Mouse (Mus musculus) ES-E14 (cell line): ENCODE measurements around the gene Agap1. TPM values are rescaled to one million over a fixed set of nuclear protein-coding genes. Genes with fewer than 3 reads are reported as not detected.

Experiments used
- DNase-seq: peaks from one replicate; pipeline ENCODE4 v3.0.0-alpha.2; 2013; ENCODE audit warnings: low read depth, low spot score
- H3K27ac ChIP-seq: 2 replicates; pipeline ENCODE4 v1.5.1; 2012; ENCODE audit warnings: low read depth, mild to moderate bottlenecking, low read length, moderate library complexity, mixed read lengths; ENCODE audit not compliant: poor library complexity, insufficient read depth, severe bottlenecking
- H3K36me3 ChIP-seq: 2 replicates; pipeline ENCODE4 v1.6.1; 2012; ENCODE audit warnings: mild to moderate bottlenecking, low read length, moderate library complexity, mixed read lengths; ENCODE audit not compliant: control insufficient read depth, poor library complexity, insufficient read depth, severe bottlenecking
- H3K4me1 ChIP-seq, 2 experiments: fragments of 150-350 bp in 1 of 2; sonication (generic) in 1 of 2; 2 replicates each; pipeline ENCODE4 v1.6.1; 2012; ENCODE audit warnings: low read length in 2 of 2, mild to moderate bottlenecking in 1 of 2, mixed read lengths in 1 of 2; ENCODE audit not compliant: control insufficient read depth in 2 of 2, insufficient read depth in 2 of 2, poor library complexity in 1 of 2
- H3K4me3 ChIP-seq, 2 experiments: fragments of 150-350 bp in 1 of 2; sonication (generic) in 1 of 2; 2 replicates each; pipeline ENCODE4 v1.5.1; 2012; ENCODE audit warnings: low read length in 2 of 2, low read depth in 1 of 2, mild to moderate bottlenecking in 1 of 2, mixed read lengths in 1 of 2; ENCODE audit not compliant: insufficient read depth in 1 of 2, poor library complexity in 1 of 2, severe bottlenecking in 1 of 2
- H3K9ac ChIP-seq: 2 replicates; pipeline ENCODE4 v1.6.1; 2012; ENCODE audit warnings: low read depth, mild to moderate bottlenecking, low read length, mixed read lengths; ENCODE audit not compliant: poor library complexity, insufficient read depth, severe bottlenecking
- H3K9me3 ChIP-seq: fragments of 150-350 bp; sonication (generic); 2 replicates; pipeline ENCODE4 v1.6.1; 2012; ENCODE audit warnings: low read depth, mild to moderate bottlenecking, low read length; ENCODE audit not compliant: control insufficient read depth, insufficient read depth
- CHD2 ChIP-seq: IDR thresholded peaks from 2 replicates; pipeline ENCODE4 v1.6.1; 2014; ENCODE audit warnings: mild to moderate bottlenecking, low read depth, low read length, inconsistent platforms
- HCFC1 ChIP-seq: IDR thresholded peaks from 2 replicates; pipeline ENCODE4 v1.6.1; 2012; ENCODE audit warnings: low read length, inconsistent platforms, borderline replicate concordance; ENCODE audit not compliant: insufficient read depth
- MAFK ChIP-seq: IDR thresholded peaks from 2 replicates; pipeline ENCODE4 v1.6.1; 2014; ENCODE audit warnings: mild to moderate bottlenecking, low read depth, low read length, inconsistent platforms; ENCODE audit not compliant: insufficient read depth
- ZC3H11A ChIP-seq: IDR thresholded peaks from 2 replicates; pipeline ENCODE4 v1.6.1; 2012; ENCODE audit warnings: low read depth, mild to moderate bottlenecking, inconsistent platforms, low read length, borderline replicate concordance
- ZNF384 ChIP-seq: IDR thresholded peaks from 2 replicates; pipeline ENCODE4 v1.6.1; 2012; ENCODE audit warnings: low read depth, low read length, inconsistent platforms
- in situ Hi-C, 2 experiments: fragments of 600-800 bp; cut with MboI; formaldehyde crosslinking; loops; one replicate each; pipeline ENCODE4 v1.15.1; 2025; ENCODE audit warnings: low sequenced_read_pairs in 2 of 2, inconsistent platforms in 1 of 2; ENCODE audit not compliant: unreplicated experiment in 2 of 2
- total RNA-seq: library from RNA; depleted of rRNA; stranded (reverse); fragments of 300-350 nt; gene quantifications from 2 replicates; pipeline ENCODE4 v1.2.3, GENCODE M21; 2012

Gene Agap1
- total RNA-seq, 1 experiment: 19.8 TPM

GRCm38 (mm10) chr1:89716234-89716633 is 261.6 kb downstream of the Agap1 start:
- Histone ChIP-seq H3K36me3 (no peaks in the 10 kb centered on the region; the same call in 1 of the 2 replicates), H3K27ac (no peak overlapping the region), H3K4me1 (no peaks in the 10 kb centered on the region), H3K4me3 (no peak overlapping the region), H3K9me3 (no peaks in the 10 kb centered on the region), H3K9ac (no peak overlapping the region)
- TF ChIP-seq MAFK: no peak
- no peak for TF ChIP-seq HCFC1
- TF ChIP-seq CHD2: no peak
- no peak for TF ChIP-seq ZNF384
- no peak for TF ChIP-seq ZC3H11A
- DNase-seq: no peak
- in situ Hi-C loops: no loop called here

- H3K27ac ChIP-seq: no peak overlapping the region; the same call in 1 of the 2 replicates
- no peak for DNase-seq
- H3K9me3 ChIP-seq: no peaks in the 10 kb centered on the region
- TF ChIP-seq ZC3H11A: no peak
- no peak for TF ChIP-seq MAFK
- no peak for TF ChIP-seq CHD2
- TF ChIP-seq HCFC1: no peak
- in situ Hi-C loops: no loop called here
- no peak overlapping the region for H3K4me3 ChIP-seq
- H3K4me1 ChIP-seq: no peaks in the 10 kb centered on the region
- H3K9ac ChIP-seq: no peak overlapping the region
- H3K36me3 ChIP-seq: no peaks in the 10 kb centered on the region; the same call in 1 of the 2 replicates
These were observed 262.5 kb downstream of the Agap1 start for GRCm38 (mm10) chr1:89717100-89717499.

GRCm38 (mm10) chr1:89718782-89719403 is 264.3 kb downstream of the Agap1 start:
- DNase-seq: no peak
- Histone ChIP-seq H3K4me3 (no peak overlapping the region), H3K27ac (no peak overlapping the region), H3K9me3 (no peaks in the 10 kb centered on the region), H3K9ac (no peak overlapping the region), H3K36me3 (no peaks in the 10 kb centered on the region; the same call in 1 of the 2 replicates), H3K4me1 (no peaks in the 10 kb centered on the region)
- TF ChIP-seq ZNF384 (no peak), HCFC1 (no peak), MAFK (no peak), ZC3H11A (no peak), CHD2 (no peak)
- in situ Hi-C loops: no loop called here

- no peaks in the 10 kb centered on the region for H3K9me3 ChIP-seq
- H3K27ac ChIP-seq: no peak overlapping the region
- H3K9ac ChIP-seq: no peak overlapping the region
- no peak for TF ChIP-seq ZNF384
- TF ChIP-seq ZC3H11A: no peak
- in situ Hi-C loops: no loop called here
- no peak overlapping the region for H3K4me3 ChIP-seq
- H3K4me1 ChIP-seq: peaks cover 0 to 8% of the 10 kb centered on the region in 2 experiments; a peak in 1 of 4 replicates
- DNase-seq: no peak
- H3K36me3 ChIP-seq: no peaks in the 10 kb centered on the region; the same call in 1 of the 2 replicates
These were observed 269.5 kb downstream of the Agap1 start for GRCm38 (mm10) chr1:89724141-89724540.

GRCm38 (mm10) chr1:89724555-89724954 is 269.9 kb downstream of the Agap1 start:
- DNase-seq: no peak
- Histone ChIP-seq H3K27ac (no peak overlapping the region), H3K9ac (no peak overlapping the region), H3K4me3 (no peak overlapping the region), H3K36me3 (no peaks in the 10 kb centered on the region; the same call in 1 of the 2 replicates), H3K4me1 (peaks cover 0 to 8% of the 10 kb centered on the region in 2 experiments; a peak in 1 of 4 replicates), H3K9me3 (no peaks in the 10 kb centered on the region)
- in situ Hi-C loops: no loop called here
- no peak for TF ChIP-seq MAFK
- no peak for TF ChIP-seq CHD2
- no peak for TF ChIP-seq ZC3H11A
- TF ChIP-seq HCFC1: no peak
- no peak for TF ChIP-seq ZNF384
